Mouse (Mus musculus): ENCODE results near the gene Dnajc17.

The Dnajc17 gene

DNA sequence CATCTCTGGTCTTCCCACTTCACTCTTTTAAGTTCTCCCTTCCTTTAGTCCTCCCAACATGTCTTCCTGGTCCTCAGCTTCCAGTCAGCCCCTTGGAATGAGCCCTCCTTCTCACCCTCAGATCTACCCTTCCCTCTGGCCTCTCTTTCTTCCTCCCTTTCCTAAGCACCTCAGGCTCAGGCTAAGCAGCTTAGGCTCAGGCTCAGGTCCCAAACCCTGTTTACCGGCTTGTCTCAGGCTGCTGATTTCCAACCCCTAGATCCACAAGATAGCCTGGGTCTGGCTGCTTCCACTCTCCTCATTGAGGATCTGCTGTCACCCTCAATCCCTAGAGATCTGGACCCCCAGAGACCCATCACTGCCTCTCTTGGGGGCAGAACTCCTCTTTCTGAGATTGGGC lies 10.5 kb downstream of the Dnajc17 start:
- in situ Hi-C loops (cut with MboI, MseI), result no loop called here

- in situ Hi-C loops (cut with MboI, MseI), result no loop called here
Measured at GRCm38 (mm10) chr2:119197493-119197892, 11.1 kb downstream of the Dnajc17 start.

- in situ Hi-C loops (cut with MboI, MseI), result no loop called here
Measured at GRCm38 (mm10) chr2:119196316-119197108, 12.1 kb downstream of the Dnajc17 start.

DNA sequence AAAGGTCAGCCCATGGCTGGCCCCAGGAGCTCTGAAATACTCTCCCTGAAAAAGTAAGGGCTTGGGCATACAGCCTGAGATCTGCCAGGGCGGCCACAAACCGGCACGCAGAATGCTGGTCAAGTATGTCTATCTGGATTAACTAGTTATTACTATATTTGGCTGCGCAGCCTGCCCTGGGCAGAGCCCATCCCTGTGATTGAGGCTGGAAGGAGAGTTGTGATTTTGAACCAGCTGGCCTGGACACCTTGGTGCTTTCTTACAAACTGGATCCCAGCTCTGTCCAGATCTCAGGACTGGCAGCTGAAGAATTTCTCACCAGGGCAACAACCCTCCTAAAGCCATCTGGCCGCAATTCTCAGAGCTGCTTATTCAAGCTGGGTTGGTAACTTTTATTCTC lies 14.5 kb downstream of the Dnajc17 start:
- in situ Hi-C loops (cut with MboI, MseI), result no loop called here

- in situ Hi-C loops (cut with MboI, MseI), result no loop called here
Measured at GRCm38 (mm10) chr2:119190969-119191368, 17.6 kb downstream of the Dnajc17 start.

DNA sequence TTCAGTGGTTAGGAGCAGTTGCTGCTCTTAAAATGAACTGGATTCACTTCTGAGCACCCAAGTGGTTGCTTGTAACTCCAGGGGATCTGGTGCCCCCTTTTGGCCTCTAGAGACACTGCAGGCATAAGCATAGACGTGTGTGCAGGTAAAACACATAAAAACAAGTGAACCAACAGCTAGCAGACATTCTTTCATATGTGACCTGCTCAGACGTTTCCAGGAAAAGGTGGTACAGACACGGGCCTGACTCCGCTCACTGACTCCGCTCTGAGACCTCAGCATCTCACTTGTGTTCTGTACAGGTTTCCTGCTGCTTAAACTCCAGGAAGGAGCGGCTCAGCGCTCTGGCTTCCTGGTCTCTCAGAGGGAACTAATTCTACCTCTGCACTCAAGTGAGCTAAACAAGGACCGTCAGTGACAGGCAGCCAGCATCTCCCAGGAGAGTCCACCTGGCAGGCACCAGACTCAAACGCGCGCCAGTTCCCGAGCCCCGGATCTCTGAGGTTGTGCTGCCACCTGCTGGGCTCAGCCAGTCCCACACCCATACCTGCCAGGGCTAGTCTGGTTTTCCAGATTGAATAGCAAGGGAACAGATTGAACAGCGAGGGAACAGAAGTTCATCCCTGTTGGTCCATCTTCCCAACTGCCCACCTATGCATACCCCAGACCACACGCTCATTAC lies 19.4 kb downstream of the Dnajc17 start:
- in situ Hi-C loops (cut with MboI, MseI), result no loop called here

DNA sequence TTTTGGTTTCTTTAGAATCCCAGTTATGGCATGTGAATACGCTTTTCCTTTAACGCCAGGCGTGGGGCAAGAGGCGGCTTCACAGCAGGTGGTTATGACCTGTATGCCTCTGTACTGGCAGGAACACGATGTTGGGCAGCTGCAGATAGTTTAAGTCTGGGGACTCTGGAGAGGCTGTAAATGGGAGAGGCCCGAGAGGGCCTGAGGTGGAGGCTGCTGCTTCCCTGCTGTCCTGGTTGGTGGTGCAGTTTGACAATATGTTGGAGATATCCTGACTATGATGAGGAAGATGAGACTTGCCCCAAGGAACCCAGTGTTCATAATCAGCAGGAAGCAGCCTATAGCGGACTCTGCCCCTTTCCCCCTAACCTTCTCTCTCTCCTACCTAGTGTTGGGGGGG lies 25.7 kb downstream of the Dnajc17 start:
- in situ Hi-C loops (cut with MboI, MseI), result no loop called here

DNA sequence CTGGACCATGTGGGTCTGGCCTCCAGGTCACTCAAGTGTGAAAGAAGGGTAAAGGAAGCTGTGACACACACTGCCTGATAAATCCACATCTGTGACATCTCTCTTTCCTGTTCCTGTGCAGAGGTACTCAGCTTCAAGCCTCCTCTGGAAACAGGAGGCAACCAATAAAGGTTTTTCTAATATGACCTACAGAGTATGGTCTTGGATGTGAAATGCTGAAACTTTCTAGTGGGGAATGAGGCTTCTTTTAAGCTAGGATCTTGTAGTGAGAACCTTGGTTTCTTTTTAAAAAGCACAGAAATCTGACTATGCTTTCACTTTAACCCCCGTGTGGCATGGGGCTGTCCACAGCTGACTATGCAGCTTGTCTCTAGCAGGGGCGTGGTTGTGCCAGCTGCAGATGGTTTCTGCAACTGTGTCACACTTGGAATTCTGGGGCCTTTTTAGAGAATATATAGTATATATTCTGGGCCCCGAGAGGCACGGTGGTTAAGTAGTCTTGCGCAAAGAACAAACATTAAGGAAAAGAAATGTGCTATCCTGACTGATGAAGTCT lies 31.1 kb downstream of the Dnajc17 start:
- in situ Hi-C loops (cut with MboI, MseI), result no loop called here

GRCm38 (mm10) chr2:119176761-119177160 lies 31.8 kb downstream of the Dnajc17 start:
- in situ Hi-C loops (cut with MboI, MseI), result no loop called here

DNA sequence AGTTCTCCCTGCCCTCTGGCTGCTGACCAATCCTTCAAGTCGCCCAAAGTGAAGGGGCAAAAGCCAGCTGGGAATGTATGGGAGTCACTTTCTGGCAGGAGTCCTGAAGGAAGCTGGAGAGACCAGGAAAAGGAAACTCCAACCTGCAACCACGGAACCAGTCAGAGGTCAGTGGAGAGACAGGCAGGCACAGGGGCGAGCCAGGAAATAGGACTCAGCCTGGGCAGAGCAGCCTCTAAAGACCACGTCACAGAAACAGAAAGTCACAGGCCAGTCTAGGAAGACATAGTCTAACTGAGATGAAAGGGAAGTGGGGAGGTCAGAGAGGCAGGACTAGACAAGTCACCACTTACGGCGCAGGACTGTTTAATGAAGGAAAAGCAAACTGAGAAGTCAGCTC lies 33.0 kb downstream of the Dnajc17 start:
- in situ Hi-C loops (cut with MboI, MseI), result no loop called here

DNA sequence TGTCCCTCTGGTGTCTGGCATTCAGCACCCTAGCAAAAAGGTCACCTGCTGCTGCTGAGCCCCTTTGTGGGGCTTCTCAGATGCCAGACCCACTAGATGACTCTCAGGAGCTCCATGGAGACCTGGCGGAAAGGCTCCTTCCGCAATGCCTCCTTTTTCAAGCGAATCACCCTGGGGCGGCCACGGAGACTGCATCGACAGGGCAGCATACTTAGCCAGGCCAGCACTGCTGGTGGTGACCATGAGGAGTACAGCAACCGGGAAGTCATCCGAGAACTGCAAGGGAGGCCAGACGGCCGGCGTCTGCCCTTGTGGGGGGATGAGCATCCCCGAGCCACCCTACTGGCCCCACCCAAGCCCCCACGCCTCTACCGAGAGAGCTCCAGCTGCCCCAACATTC lies 33.7 kb downstream of the Dnajc17 start:
- in situ Hi-C loops (cut with MboI, MseI), result no loop called here

DNA sequence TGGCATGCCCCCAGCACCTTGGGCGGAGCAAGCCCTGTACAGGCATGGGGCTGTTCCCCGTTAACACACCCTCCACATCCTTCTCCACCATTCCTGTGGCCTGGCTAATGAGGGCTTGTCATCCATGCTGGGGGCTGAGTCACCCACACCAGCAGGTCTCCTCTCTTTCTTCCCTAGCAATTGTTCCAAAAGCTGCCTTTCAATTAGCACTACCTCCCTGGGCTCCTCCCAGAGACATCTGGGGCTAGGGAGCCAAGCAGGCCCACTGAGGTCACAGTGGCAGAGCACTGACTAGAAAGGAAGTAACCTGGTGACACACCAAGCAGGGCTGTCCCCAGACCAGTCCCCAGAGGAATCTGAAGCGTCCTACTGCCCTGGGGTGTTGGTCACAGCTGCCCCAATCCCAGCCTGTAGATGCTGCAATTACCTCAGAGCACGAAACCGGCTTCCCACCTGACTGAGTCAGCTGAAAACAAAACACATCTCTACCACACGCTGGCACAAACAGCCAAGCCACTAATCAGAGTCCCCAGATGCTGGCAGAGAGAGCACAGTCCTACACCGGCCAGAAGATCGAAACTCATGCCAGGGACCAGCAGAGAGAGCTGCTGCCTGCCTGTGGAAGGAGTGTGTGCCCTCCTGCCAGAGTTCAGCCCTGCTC lies 34.5 kb downstream of the Dnajc17 start, which contains the start of gene Gm14137:
Gene Gm14137 (plus strand): TSS at position 519 of the 661 bp plus-strand sequence.
- in situ Hi-C loops (cut with MboI, MseI), result no loop called here

- in situ Hi-C loops (cut with MboI, MseI), result no loop called here
Measured at GRCm38 (mm10) chr2:119172862-119173576, 35.6 kb downstream of the Dnajc17 start.

DNA sequence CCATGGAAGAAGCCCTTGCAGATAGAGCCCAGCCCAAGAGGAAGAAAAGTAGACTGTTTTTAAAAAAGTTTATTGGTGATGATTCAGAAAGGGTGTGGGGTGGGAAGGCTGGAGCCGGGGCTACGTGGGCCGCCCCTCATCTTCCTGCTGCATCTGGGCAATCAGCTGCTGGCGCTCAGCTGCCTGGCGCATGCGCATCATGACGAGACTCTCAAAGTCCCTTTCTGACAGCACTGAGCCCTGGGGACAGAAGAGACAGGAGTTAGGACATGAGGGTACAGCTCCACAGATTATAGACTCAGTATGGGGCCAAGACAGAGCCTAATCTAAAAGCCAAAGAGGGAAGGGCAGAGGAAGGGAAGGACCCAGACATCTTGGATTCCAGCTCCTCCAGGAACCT lies 36.1 kb downstream of the Dnajc17 start:
- in situ Hi-C loops (cut with MboI, MseI), result no loop called here

DNA sequence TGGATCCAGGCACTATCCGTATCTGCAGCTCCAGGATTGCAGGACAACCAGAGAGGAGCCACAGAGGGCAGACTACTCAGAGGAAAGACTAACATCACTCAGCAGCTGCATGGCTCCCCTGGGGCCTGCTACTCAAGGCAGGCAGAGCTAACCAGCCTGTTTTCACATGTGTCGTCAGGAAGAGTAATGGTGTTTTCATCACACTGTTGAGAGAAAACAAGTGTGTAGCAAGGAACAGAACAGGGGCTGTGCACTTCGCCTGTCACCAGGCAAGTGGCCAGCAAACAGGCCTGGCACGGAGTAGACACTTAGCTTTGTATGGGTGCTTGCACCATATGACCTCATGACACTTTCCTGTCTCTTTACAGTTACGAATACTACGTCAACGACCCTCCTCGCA lies 37.0 kb downstream of the Dnajc17 start:
- in situ Hi-C loops (cut with MboI, MseI), result no loop called here

DNA sequence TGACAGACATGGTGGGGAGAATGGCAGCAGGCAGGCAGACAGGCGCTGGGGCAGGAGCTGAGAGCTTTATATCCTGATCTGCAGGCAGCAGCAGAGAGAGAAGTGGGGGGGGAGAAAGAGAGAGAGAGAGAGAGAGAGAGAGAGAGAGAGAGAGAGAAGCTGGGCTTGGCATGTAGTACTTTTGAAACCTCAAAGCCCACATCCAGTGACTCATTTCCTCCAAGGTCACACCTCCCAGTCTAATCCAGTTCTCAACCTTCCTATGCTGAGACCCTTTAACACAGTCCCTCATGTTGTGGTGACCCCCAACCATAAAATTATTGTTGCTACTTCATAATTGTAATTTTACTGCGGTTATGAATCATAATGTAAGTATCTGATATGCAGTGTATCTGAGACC lies 38.3 kb downstream of the Dnajc17 start:
- in situ Hi-C loops (cut with MboI, MseI), result no loop called here

- in situ Hi-C loops (cut with MboI, MseI), result no loop called here
Measured at GRCm38 (mm10) chr2:119167866-119168256, 40.7 kb downstream of the Dnajc17 start.

GRCm38 (mm10) chr2:119166901-119167865 lies 41.4 kb downstream of the Dnajc17 start, which contains the start of gene Gchfr:
Gchfr (plus strand) TSS chr2:119167773.
- in situ Hi-C loops (cut with MboI, MseI), result no loop called here

GRCm38 (mm10) chr2:119165401-119165800 lies 43.2 kb downstream of the Dnajc17 start:
- in situ Hi-C loops (cut with MboI, MseI), result no loop called here

- in situ Hi-C loops (cut with MboI, MseI), result no loop called here
Measured at GRCm38 (mm10) chr2:119163999-119164398, 44.6 kb downstream of the Dnajc17 start.
